Mouse (Mus musculus) left cerebral cortex, adult 9 months (tissue): ENCODE results near the gene Apobec2.
"Not testable (repeated sequence)": the region's sequence is repeated elsewhere in the genome, so short reads cannot be mapped to it uniquely, and the experiment has no call there.

Source experiments
- DNase-seq, 2 experiments: peaks; one replicate each; pipeline ENCODE4 v3.0.0; 2022; ENCODE audit warnings: low spot score in 2 of 2

The Apobec2 gene

GRCm38 (mm10) chr17:48432158-48432980, at the start of gene Apobec2:
Gene Apobec2, minus strand, starts transcription at chr17:48432930.
- DNase-seq: no peak

- DNase-seq: no peak
Measured at GRCm38 (mm10) chr17:48479952-48480351, 47.2 kb upstream of the Apobec2 start.

GRCm38 (mm10) chr17:48475444-48475843, 42.7 kb upstream of the Apobec2 start:
- DNase-seq: no peak

DNA sequence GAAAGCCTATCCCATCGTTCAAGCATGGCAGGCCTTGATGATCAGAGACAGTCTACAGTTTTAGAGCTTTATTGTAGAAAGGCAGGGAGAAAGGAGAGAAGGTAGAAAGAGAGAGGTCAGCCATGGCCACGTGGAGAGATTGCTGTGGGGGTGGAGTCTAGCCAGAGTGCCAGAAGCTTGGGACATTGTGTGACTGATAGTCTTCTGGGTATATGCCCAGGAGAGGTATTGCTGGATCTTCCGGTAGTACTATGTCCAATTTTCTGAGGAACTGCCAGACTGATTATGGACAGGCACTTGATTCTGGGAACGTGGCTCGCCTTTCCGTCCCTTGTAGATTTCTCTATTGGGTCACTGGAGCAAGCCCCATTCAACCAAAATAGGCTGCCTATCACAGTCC, 41.6 kb upstream of the Apobec2 start:
- DNase-seq: not testable (repeated sequence)

GRCm38 (mm10) chr17:48467395-48468231, 34.9 kb upstream of the Apobec2 start:
- DNase-seq: peak; percentile 16 to 87

- DNase-seq: no peak
Measured at GRCm38 (mm10) chr17:48466769-48467394, 34.2 kb upstream of the Apobec2 start.

DNA sequence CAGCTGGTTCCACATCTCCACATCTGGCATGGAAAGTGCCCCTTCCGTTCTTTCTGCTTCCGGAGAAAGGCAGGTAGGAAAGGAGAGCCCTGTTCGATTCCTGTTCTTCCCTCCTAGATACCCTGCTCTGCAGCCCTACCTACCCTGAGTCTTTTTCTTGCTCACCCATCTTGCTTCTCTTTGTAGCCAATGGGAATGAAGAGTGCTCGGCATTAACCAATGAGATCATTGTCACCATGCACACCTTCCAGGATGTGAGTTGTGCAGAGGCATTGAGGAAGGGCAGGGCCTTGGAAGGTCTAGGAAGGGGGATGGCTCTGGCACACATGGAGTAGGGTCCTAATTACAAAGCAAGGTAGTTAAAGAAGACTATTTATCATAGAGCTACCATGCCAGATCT, 30.7 kb upstream of the Apobec2 start:
- no peak for DNase-seq

GRCm38 (mm10) chr17:48462096-48462495, 29.4 kb upstream of the Apobec2 start:
- no peak for DNase-seq

GRCm38 (mm10) chr17:48457971-48458653, 25.4 kb upstream of the Apobec2 start:
- DNase-seq: no peak

DNA sequence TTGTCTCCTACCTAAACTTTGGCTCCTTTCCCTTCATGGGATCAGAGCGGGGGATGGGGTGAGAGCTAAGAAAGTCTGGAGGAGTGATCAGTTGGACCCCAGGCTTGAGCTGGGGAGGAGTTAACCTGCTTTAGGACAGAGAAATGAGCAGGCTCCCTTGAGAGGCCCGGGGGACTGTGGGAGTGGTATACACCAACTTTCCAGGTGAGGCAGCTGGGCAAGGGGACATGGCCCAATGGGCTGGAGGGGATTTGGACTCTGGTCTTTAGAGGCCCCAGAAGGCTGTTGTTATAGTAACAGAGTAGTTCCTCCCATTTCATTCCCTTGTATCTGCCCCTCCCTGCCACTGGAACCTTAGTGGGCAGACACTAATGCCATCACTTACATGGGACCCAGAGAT, 23.2 kb upstream of the Apobec2 start:
- no peak for DNase-seq

GRCm38 (mm10) chr17:48454688-48455087, 22.0 kb upstream of the Apobec2 start, which contains the start of gene Unc5cl:
Gene Unc5cl, plus strand, starts transcription at chr17:48454901.
- no peak for DNase-seq

- DNase-seq: no peak
Measured at GRCm38 (mm10) chr17:48454190-48454589, 21.5 kb upstream of the Apobec2 start.

DNA sequence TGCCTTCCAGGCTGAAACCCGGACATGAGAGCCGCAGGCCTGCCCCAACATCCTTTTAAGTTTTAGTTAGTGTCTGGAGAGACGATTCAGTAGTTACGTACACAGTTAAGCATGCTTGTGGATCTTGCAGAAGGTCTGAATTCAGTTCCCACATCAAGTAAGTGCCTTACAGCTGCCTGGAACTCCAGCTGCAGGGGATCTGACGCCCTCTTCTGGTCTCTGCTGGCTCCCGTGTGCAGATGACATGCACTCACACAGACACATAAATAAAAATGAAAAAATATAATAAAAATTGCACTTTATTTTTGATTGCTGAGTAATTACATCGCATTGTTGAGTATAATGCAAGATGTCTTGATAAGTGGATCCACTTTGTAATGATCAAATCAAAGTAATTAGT, 20.8 kb upstream of the Apobec2 start:
- no peak for DNase-seq

- no peak for DNase-seq
Measured at GRCm38 (mm10) chr17:48451753-48452444, 19.2 kb upstream of the Apobec2 start.

DNA sequence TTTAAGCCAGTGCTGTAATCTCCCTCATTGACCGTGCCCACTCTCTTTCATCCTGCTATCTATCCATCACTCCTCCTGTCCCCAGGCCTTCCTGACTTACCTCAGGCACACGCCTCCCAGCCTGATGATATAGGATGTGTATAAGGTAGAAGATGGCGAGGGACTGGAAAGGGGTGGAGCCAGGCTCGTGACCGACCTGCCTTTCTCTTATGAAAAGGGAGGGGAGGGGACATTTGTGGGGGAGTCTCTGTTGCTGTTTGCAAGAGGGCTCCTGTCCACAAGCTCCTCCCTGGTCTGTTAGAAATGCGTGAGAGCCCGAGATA, 18.6 kb upstream of the Apobec2 start, which contains the start of gene Tspo2:
TSS of gene Tspo2 (minus strand) at position 170 of the 323 bp plus-strand sequence.
- DNase-seq: no peak

GRCm38 (mm10) chr17:48450666-48451352, 18.1 kb upstream of the Apobec2 start:
- DNase-seq: no peak

- DNase-seq: no peak
Measured at GRCm38 (mm10) chr17:48447675-48448074, 14.9 kb upstream of the Apobec2 start.

DNA sequence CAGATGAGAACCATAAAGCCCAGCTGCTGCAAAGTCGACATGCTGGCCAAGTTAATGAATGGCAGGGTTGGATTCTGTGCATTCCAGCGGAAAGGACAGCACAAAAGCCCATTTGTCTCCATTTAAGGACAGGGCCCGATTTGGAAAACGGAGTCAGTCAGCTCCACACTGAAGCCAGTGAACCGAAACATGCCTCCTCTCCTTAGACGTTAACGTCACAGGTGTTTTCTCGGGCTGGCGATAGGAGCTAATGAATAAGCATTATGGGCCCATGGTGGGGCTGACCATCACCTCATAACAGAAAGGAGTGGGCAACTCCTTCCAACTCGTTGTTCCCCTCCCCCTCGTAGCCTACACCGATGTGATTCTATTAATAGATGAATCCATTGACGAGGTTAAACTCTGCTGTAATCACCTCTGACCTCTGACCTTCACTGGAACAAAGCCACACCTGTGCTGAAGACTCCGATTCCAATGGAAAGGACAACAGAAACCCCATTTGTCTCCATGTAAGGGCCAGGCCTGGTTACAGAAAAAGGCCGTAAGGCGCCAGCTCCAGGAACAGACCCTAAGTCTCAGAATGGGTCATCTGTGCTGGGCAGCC, 10.9 kb upstream of the Apobec2 start:
- no peak for DNase-seq

GRCm38 (mm10) chr17:48442745-48443457, 10.2 kb upstream of the Apobec2 start:
- no peak for DNase-seq
